Mouse (Mus musculus) lung, adult 2 months (tissue): ENCODE results near the gene Znhit2.

ENCODE experiments used
- CTCF ChIP-seq: fragments of 200-500 bp; IDR thresholded peaks from 2 replicates; pipeline ENCODE4 v1.5.1; 2011; ENCODE audit warnings: mild to moderate bottlenecking, low read length, control low read depth; ENCODE audit not compliant: insufficient read depth
- POLR2A ChIP-seq: fragments of 200-500 bp; IDR thresholded peaks from 2 replicates; pipeline ENCODE4 v1.6.1; 2011; ENCODE audit warnings: low read depth, mild to moderate bottlenecking, control low read depth, low read length, borderline replicate concordance; ENCODE audit errors: extremely low read depth

GRCm38 (mm10) chr19:6101186-6101585 lies 40.2 kb downstream of the Znhit2 start:
- TF ChIP-seq CTCF (no peak), POLR2A (no peak)
